Mouse (Mus musculus): ENCODE measurements around the gene Mrpl44. TPM values are rescaled to one million over a fixed set of nuclear protein-coding genes. Genes with fewer than 3 reads are reported as not detected.

The Mrpl44 gene
- polyA plus RNA-seq, 1 experiment from 2014 or later: 47.1 TPM

DNA sequence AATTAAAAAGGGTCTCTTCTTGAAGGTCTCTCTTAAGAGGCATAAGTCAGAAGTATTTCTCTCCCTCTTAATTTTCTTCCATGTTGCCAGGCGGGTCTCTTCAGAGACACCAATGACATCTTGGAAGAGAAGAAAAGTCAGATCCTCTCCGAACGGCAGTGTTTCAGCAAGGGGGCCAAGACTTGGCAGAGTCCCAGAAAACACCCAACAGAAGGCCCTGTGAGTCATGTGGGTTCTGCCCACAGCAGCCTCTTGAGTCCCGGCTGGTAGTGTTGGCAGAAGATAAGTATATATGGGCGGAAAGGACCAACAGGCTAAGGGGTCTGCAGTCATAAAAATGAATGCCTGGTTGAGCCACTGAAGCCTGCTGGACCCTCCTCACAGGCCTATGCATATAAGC is 31.0 kb downstream of the Mrpl44 start:
- Histone ChIP-seq H3K9ac (no peak overlapping the region), H3K27ac (ENCODE audit: poor library complexity, severe bottlenecking) (no peak overlapping the region), H3K4me1 (replicated peaks) (peaks cover 21% of the 10 kb centered on the region), H3K4me3 (no peak overlapping the region), H3K4me2 (no peak overlapping the region), H3K36me3 (peaks cover 11% of the 10 kb centered on the region), H3K27me3 (replicated peaks) (no peaks in the 10 kb centered on the region), H3K9me3 (replicated peaks) (no peaks in the 10 kb centered on the region)
- 39% methylated on average over 5 of the region's 5 CpGs for WGBS
- ATAC-seq (ENCODE audit: insufficient number of reproducible peaks, low FRiP score): no peak

DNA sequence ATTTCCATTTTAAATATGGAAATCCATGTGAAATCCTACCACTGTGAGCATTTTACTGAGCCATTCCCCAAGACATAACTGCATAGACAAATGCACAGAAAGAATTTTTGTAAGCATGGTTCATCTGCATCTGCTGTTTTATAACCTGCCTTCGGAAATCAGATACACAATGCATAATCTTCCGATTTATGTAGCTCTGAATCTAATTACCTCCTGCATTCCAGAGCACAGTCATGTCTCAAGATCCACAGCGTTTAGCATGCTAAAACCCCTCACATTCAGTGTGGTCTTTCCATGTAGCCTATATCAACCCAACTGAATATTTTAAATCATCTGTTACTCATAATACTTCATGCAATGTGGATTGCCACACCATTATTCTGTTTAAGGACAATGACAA is 33.6 kb downstream of the Mrpl44 start:
- no peak overlapping the region for H3K4me2 ChIP-seq
- H3K4me3 ChIP-seq: no peak overlapping the region
- H3K4me1 ChIP-seq (replicated peaks): peaks cover 17% of the 10 kb centered on the region
- H3K9ac ChIP-seq: no peak overlapping the region
- no peak overlapping the region for H3K27ac ChIP-seq (ENCODE audit: poor library complexity, severe bottlenecking)
- H3K9me3 ChIP-seq (replicated peaks): no peaks in the 10 kb centered on the region
- H3K27me3 ChIP-seq (replicated peaks): no peaks in the 10 kb centered on the region
- 76% methylated on average over 3 of the region's 3 CpGs for whole genome bisulfite sequencing
- H3K36me3 ChIP-seq: peaks cover 29% of the 10 kb centered on the region
- ATAC-seq (ENCODE audit: insufficient number of reproducible peaks, low FRiP score): no peak

- H3K9ac ChIP-seq: no peak overlapping the region
- ATAC-seq (ENCODE audit: insufficient number of reproducible peaks, low FRiP score): no peak
- WGBS: 84% methylated on average over 3 of the region's 3 CpGs
- H3K9me3 ChIP-seq (replicated peaks): no peaks in the 10 kb centered on the region
- no peak overlapping the region for H3K4me3 ChIP-seq
- H3K27me3 ChIP-seq (replicated peaks): no peaks in the 10 kb centered on the region
- H3K36me3 ChIP-seq: peaks cover 40% of the 10 kb centered on the region
- H3K4me1 ChIP-seq (replicated peaks): no peaks in the 10 kb centered on the region
- no peak overlapping the region for H3K4me2 ChIP-seq
- H3K27ac ChIP-seq (ENCODE audit: poor library complexity, severe bottlenecking): no peak overlapping the region
Observed at GRCm38 (mm10) chr1:79815446-79815845, 39.6 kb downstream of the Mrpl44 start.

- no peaks in the 10 kb centered on the region for H3K9me3 ChIP-seq (replicated peaks)
- H3K4me1 ChIP-seq (replicated peaks): peaks cover 12% of the 10 kb centered on the region
- H3K4me2 ChIP-seq: no peak overlapping the region
- ATAC-seq (ENCODE audit: insufficient number of reproducible peaks, low FRiP score): no peak
- no peak overlapping the region for H3K4me3 ChIP-seq
- 78% methylated on average over 11 of the region's 11 CpGs for WGBS
- H3K27ac ChIP-seq (ENCODE audit: poor library complexity, severe bottlenecking): no peak overlapping the region
- H3K9ac ChIP-seq: no peak overlapping the region
- peaks cover 24% of the 10 kb centered on the region for H3K36me3 ChIP-seq
- H3K27me3 ChIP-seq (replicated peaks): no peaks in the 10 kb centered on the region
Observed at GRCm38 (mm10) chr1:79819296-79819879, 43.6 kb downstream of the Mrpl44 start.

- no peak for ATAC-seq (ENCODE audit: insufficient number of reproducible peaks, low FRiP score)
- 58% methylated on average over 13 of the region's 13 CpGs for WGBS
- Histone ChIP-seq H3K27ac (ENCODE audit: poor library complexity, severe bottlenecking) (no peak overlapping the region), H3K4me2 (no peak overlapping the region), H3K9me3 (replicated peaks) (no peaks in the 10 kb centered on the region), H3K9ac (no peak overlapping the region), H3K36me3 (peaks cover 9% of the 10 kb centered on the region; the same call in 1 of the 2 replicates), H3K4me1 (replicated peaks) (peaks cover 21% of the 10 kb centered on the region), H3K4me3 (no peak overlapping the region), H3K27me3 (replicated peaks) (no peaks in the 10 kb centered on the region)
Observed at GRCm38 (mm10) chr1:79822806-79823525, 47.1 kb downstream of the Mrpl44 start.

DNA sequence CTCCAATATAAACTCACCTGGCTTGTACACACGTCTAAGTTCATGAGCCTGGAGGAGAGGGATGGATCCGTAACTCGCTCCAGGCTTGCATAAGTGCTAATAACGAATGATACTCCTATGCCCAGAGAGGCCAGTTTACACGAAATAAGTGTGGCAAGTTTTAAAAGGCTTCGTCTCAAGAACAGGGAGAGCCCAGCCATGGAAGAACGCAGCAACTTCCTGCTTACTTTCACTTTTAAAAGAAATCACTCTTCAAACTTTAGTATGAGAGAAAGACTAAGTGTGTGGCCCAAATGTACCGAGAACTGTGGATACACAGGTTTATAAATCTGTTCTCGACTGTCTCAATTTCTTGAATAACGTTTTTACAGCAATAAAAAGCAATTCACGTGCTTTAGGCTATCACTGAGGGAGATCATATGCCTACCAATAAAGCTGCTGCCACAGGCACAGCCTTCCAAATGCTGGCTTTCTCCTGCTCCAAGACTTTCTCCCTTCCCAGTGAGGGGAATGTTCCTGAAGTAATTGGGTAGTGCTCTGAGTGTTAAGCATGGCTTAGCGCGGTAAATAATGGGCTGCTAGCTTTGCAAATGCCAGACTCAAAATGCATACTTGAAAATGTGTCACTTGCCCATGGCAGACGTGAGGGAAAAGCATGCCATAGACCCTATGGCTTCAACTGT is 48.3 kb downstream of the Mrpl44 start:
- H3K9ac ChIP-seq: no peak overlapping the region

More for the DNA sequence above, 48.3 kb downstream of the Mrpl44 start:
- ATAC-seq (ENCODE audit: insufficient number of reproducible peaks, low FRiP score): no peak
- Histone ChIP-seq H3K36me3 (peaks cover 9% of the 10 kb centered on the region; the same call in 1 of the 2 replicates), H3K27ac (ENCODE audit: poor library complexity, severe bottlenecking) (no peak overlapping the region), H3K4me2 (no peak overlapping the region; the same call in 1 of the 2 replicates), H3K27me3 (replicated peaks) (no peaks in the 10 kb centered on the region), H3K4me1 (replicated peaks) (peaks cover 21% of the 10 kb centered on the region), H3K9me3 (replicated peaks) (no peaks in the 10 kb centered on the region), H3K4me3 (no peak overlapping the region)
- WGBS: 74% methylated on average over 14 of the region's 14 CpGs

Other genes starting within 250 kb of the Mrpl44 start
- gene Ap1s3, start 104.0 kb upstream of the Mrpl44 start, polyA plus RNA-seq (2016; fragmentation: Nextera tagmentation; extraction: Ambion mirVana): 0.17 and 0.20 TPM in 2 replicates
- 25.3 and 25.9 TPM in 2 replicates for gene Wdfy1, start 125 bp downstream of the Mrpl44 start, polyA plus RNA-seq (2016; fragmentation: Nextera tagmentation; extraction: Ambion mirVana)
- 171 and 177 TPM in 2 replicates for gene Serpine2, start 85.2 kb downstream of the Mrpl44 start, polyA plus RNA-seq (2016; fragmentation: Nextera tagmentation; extraction: Ambion mirVana)

Measured in heart, embryonic 12.5 days (tissue).